In the genomic region with DNA sequence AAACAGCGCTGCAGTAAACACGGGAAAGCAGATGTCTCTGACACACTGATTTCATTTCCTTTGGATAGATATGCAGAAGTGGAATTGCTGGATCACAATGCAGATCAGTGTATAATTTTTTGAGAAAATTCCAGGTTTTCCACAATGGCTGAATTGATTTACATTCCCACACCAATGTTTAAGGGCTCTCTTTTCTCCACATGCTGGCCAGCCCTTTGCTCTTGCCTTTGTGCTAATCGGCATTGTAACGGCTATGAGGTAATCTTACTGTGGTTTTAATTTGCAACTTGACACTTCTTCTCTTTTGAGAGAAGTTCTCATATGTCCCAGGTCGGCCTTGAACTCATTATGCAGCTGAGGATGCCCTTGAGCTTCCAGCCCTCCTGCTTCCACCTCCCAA, we compare ENCODE assay signal across 18 mouse cellular contexts. TPM values are rescaled to one million over a fixed set of nuclear protein-coding genes. Genes with fewer than 3 reads are reported as not detected.
"Had no signal": no experiment of that assay in that cellular context is flagged by ENCODE, and none has a peak within 500 bp of the region (broad histone marks: within the 10 kb centered on the region; RNA-seq: fewer than 3 reads in every experiment).

No protein-coding gene starts in this region.

- H3K9ac ChIP-seq: lung, embryonic 14.5 days; midbrain, embryonic 13.5 days; midbrain, embryonic 15.5 days; neural tube, embryonic 12.5 days; stomach, embryonic 15.5 days had no signal

- H3K4me3 ChIP-seq: midbrain, embryonic 13.5 days; midbrain, embryonic 15.5 days; neural tube, embryonic 12.5 days; stomach, embryonic 15.5 days had no signal

- H3K36me3 ChIP-seq: midbrain, embryonic 13.5 days; midbrain, embryonic 15.5 days; neural tube, embryonic 12.5 days; stomach, embryonic 15.5 days had no signal

- H3K4me2 ChIP-seq: lung, embryonic 14.5 days; midbrain, embryonic 11.5 days; midbrain, embryonic 13.5 days; midbrain, embryonic 15.5 days; neural tube, embryonic 12.5 days; stomach, embryonic 15.5 days had no signal

- DNase-seq: lung, adult 18-20 months; lung, embryonic 14.5 days; lung, postnatal 10 days; lung, postnatal 4 days; right cerebral cortex, postnatal 14 days; thymus, adult 2 months; thymus, postnatal 25 days; thymus, postnatal 4 days had no signal

- H3K4me1 ChIP-seq: midbrain, embryonic 13.5 days; midbrain, embryonic 15.5 days; neural tube, embryonic 12.5 days; stomach, embryonic 15.5 days had no signal

- ATAC-seq: midbrain, embryonic 13.5 days; midbrain, embryonic 15.5 days had no signal

- H3K27me3 ChIP-seq: midbrain, embryonic 13.5 days; midbrain, embryonic 15.5 days; neural tube, embryonic 12.5 days; stomach, embryonic 15.5 days had no signal

- H3K27ac ChIP-seq: midbrain, embryonic 13.5 days; midbrain, embryonic 15.5 days; neural tube, embryonic 12.5 days; stomach, embryonic 15.5 days; stomach, postnatal 0 days had no signal

- H3K9me3 ChIP-seq: midbrain, embryonic 13.5 days; midbrain, embryonic 15.5 days; neural tube, embryonic 12.5 days; stomach, embryonic 15.5 days had no signal

RNA-seq across cellular contexts. Expression of a gene that starts 20.7 kb away (rescaled TPM):
- total RNA-seq: megakaryocyte, adult 5-6 weeks; monocyte, adult 5-6 weeks; neutrophil, adult 5-6 weeks had no signal
- polyA plus RNA-seq: spleen, adult 2 months had no signal
